Mouse (Mus musculus) forebrain, embryonic 11.5 days (tissue): ENCODE data around the gene Gadd45b. TPM values are rescaled to one million over a fixed set of nuclear protein-coding genes. Genes with fewer than 3 reads are reported as not detected.

Experiments used
- ATAC-seq: fragments of 200-750 bp; cut with Nextera tagmentation; replicated peaks from 2 replicates; pipeline ENCODE4 v1.8.0; 2017; ENCODE audit warnings: moderate TSS enrichment; ENCODE audit not compliant: low FRiP score
- DNase-seq: peaks from one replicate; pipeline ENCODE4 v3.0.0-alpha.2; 2017; ENCODE audit warnings: low spot score
- H3K27ac ChIP-seq: fragments of 300-500 bp; sonication (generic); 2 replicates; pipeline ENCODE4 v1.5.1; 2014; ENCODE audit warnings: low read depth, low read length
- H3K27me3 ChIP-seq: fragments of 300-500 bp; sonication (generic); 2 replicates; pipeline ENCODE4 v1.6.1; 2014; ENCODE audit warnings: mild to moderate bottlenecking, low read length, mixed read lengths; ENCODE audit not compliant: control insufficient read depth, insufficient read depth
- H3K36me3 ChIP-seq: fragments of 300-500 bp; sonication (generic); 2 replicates; pipeline ENCODE4 v1.6.1; 2014; ENCODE audit warnings: mild to moderate bottlenecking, low read length, moderate library complexity, mixed read lengths; ENCODE audit not compliant: control insufficient read depth, insufficient read depth
- H3K4me1 ChIP-seq: fragments of 300-500 bp; sonication (generic); replicated peaks from 2 replicates; pipeline ENCODE4 v1.6.1; 2014; ENCODE audit warnings: low read length, mixed read lengths; ENCODE audit not compliant: control insufficient read depth, insufficient read depth
- H3K4me2 ChIP-seq: fragments of 300-500 bp; sonication (generic); 2 replicates; pipeline ENCODE4 v1.6.1; 2014; ENCODE audit warnings: low read depth, mild to moderate bottlenecking, low read length, moderate library complexity, mixed read lengths; ENCODE audit not compliant: severe bottlenecking
- H3K4me3 ChIP-seq: fragments of 300-500 bp; sonication (generic); 2 replicates; pipeline ENCODE4 v1.5.1; 2014; ENCODE audit warnings: low read depth, low read length
- H3K9ac ChIP-seq: fragments of 300-500 bp; sonication (generic); 2 replicates; pipeline ENCODE4 v1.6.1; 2014; ENCODE audit warnings: low read length
- H3K9me3 ChIP-seq: fragments of 300-500 bp; sonication (generic); 2 replicates; pipeline ENCODE4 v1.6.1; 2016; ENCODE audit warnings: low read length, mixed read lengths; ENCODE audit not compliant: control insufficient read depth
- WGBS: fragments of 180-500 bp; shearing (Covaris S2); extraction: QIAGEN DNeasy Blood & Tissue Kit; methylation state at CpG from one replicate; pipeline ENCODE4 v1.1.7; 2014; 5-methylcytosine and 5-hydroxymethylcytosine counted together
- polyA plus RNA-seq: library from polyadenylated mRNA; unstranded; fragments of >200 nt; fragmentation: Nextera tagmentation; extraction: Ambion mirVana; gene quantifications from 2 replicates; pipeline ENCODE4 v1.2.1, GENCODE M21; 2014

Gadd45b gene
- polyA plus RNA-seq, 1 experiment from 2014 or later, result 10.7 TPM

GRCm38 (mm10) chr10:80954843-80955242, 25.0 kb downstream of the Gadd45b start:
- DNase-seq (no peak), ATAC-seq (no peak)
- no peak overlapping the region for H3K4me2 ChIP-seq
- 88% methylated on average over 6 of the region's 6 CpGs for WGBS
- no peaks in the 10 kb centered on the region for H3K9me3 ChIP-seq
- no peaks in the 10 kb centered on the region for H3K36me3 ChIP-seq
- no peak overlapping the region for H3K9ac ChIP-seq
- no peak overlapping the region for H3K27ac ChIP-seq
- H3K4me1 ChIP-seq, result 0 out of 2 replicates have a peak, but pooled peaks cover 2% of the 10 kb centered on the region
- no peaks in the 10 kb centered on the region for H3K27me3 ChIP-seq
- no peak overlapping the region for H3K4me3 ChIP-seq

DNA sequence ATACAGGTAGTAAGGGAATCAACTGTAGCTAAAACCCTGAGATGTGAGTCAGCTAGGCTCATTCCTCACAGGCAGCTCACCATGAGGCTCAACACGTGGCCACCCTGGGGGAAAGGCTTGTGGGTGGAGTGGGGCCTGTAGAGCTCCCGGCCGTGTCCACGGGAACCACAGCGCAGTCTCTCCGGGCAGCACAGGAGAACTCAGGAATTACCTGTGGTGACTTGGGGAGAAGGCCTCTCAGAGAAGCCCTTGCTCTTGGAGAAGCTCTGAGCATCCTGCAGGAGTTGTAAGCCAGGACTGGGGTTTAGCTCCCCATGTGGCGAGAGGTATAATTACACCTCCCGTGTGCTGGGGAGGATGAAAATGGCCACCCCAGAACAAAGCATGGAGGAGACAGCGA, 25.7 kb downstream of the Gadd45b start:
- WGBS, result 23% methylated on average over 9 of the region's 9 CpGs
- 0 out of 2 replicates have a peak, but pooled peaks cover 2% of the 10 kb centered on the region for H3K4me1 ChIP-seq
- no peaks in the 10 kb centered on the region for H3K9me3 ChIP-seq
- H3K4me2 ChIP-seq, result no peak overlapping the region
- H3K27me3 ChIP-seq, result no peaks in the 10 kb centered on the region
- H3K36me3 ChIP-seq, result no peaks in the 10 kb centered on the region
- no peak overlapping the region for H3K4me3 ChIP-seq
- DNase-seq (peak; percentile 77), ATAC-seq (no peak; the same call in 1 of the 2 replicates)
- H3K9ac ChIP-seq, result peak overlapping the region; percentile 43; the same call in 1 of the 2 replicates
- H3K27ac ChIP-seq, result no peak overlapping the region

DNA sequence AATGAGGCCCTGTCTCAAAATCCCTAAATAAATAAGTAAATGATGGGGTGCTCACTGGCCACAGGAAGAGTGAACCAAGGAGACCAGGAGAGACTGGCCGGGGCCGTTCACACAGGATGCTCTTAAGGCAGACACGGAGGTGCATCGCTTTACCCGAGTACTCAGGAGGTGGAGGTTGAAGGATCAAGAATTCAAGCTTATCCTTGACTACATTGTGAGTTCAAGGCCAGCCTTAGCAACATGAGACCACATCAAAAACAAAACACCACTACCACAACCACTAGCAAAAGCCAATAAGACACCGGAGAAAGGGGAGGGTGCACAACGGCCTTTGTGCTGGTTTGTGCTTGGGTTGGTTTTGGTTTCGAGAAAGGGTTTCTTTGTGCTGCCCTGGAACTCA, 26.5 kb downstream of the Gadd45b start:
- WGBS, result 95% methylated on average over 8 of the region's 8 CpGs
- H3K9me3 ChIP-seq, result no peaks in the 10 kb centered on the region
- H3K36me3 ChIP-seq, result no peaks in the 10 kb centered on the region
- no peak overlapping the region for H3K4me2 ChIP-seq
- H3K27ac ChIP-seq, result no peak overlapping the region
- 0 out of 2 replicates have a peak, but pooled peaks cover 2% of the 10 kb centered on the region for H3K4me1 ChIP-seq
- no peaks in the 10 kb centered on the region for H3K27me3 ChIP-seq
- H3K4me3 ChIP-seq, result no peak overlapping the region
- no peak overlapping the region for H3K9ac ChIP-seq
- DNase-seq (no peak), ATAC-seq (no peak)

DNA sequence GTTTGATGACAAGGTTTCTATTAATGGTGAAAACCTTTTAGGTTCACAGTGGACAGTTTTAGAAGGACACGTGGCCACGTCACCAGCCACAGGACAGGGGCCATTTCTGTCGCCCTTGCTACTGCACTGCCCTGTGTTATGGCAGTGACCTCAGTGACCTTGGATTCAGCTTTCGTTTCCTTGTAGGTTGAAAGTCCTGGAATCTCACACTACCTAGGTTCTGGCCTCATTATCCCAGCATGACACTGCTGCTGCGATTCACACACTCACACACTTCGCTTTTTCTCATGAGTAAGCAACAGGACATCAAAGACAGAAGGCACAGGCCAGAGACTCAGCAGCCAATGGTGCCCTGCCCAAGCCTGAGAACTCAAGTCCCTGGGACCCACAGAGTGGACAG, 27.0 kb downstream of the Gadd45b start:
- Histone ChIP-seq H3K27ac (no peak overlapping the region), H3K4me2 (no peak overlapping the region), H3K4me1 (0 out of 2 replicates have a peak, but pooled peaks cover 2% of the 10 kb centered on the region), H3K9ac (no peak overlapping the region), H3K4me3 (no peak overlapping the region), H3K9me3 (no peaks in the 10 kb centered on the region), H3K27me3 (no peaks in the 10 kb centered on the region), H3K36me3 (no peaks in the 10 kb centered on the region)
- DNase-seq (no peak), ATAC-seq (no peak)
- 85% methylated on average over 6 of the region's 6 CpGs for WGBS

GRCm38 (mm10) chr10:80957791-80958190, 27.9 kb downstream of the Gadd45b start:
- Histone ChIP-seq H3K36me3 (no peaks in the 10 kb centered on the region), H3K9ac (no peak overlapping the region), H3K9me3 (no peaks in the 10 kb centered on the region), H3K27me3 (no peaks in the 10 kb centered on the region), H3K4me1 (0 out of 2 replicates have a peak, but pooled peaks cover 2% of the 10 kb centered on the region), H3K4me2 (no peak overlapping the region), H3K4me3 (no peak overlapping the region), H3K27ac (no peak overlapping the region)
- 77% methylated on average over 4 of the region's 4 CpGs for WGBS
- no peak for ATAC-seq
- DNase-seq, result no peak

GRCm38 (mm10) chr10:80958979-80959637, 29.2 kb downstream of the Gadd45b start:
- H3K27me3 ChIP-seq, result no peaks in the 10 kb centered on the region
- no peak for DNase-seq
- no peaks in the 10 kb centered on the region for H3K36me3 ChIP-seq
- 0 out of 2 replicates have a peak, but pooled peaks cover 2% of the 10 kb centered on the region for H3K4me1 ChIP-seq
- no peak for ATAC-seq
- no peak overlapping the region for H3K27ac ChIP-seq
- H3K4me2 ChIP-seq, result no peak overlapping the region
- H3K9me3 ChIP-seq, result no peaks in the 10 kb centered on the region
- no peak overlapping the region for H3K9ac ChIP-seq
- H3K4me3 ChIP-seq, result no peak overlapping the region
- 92% methylated on average over 5 of the region's 5 CpGs for WGBS

- no peaks in the 10 kb centered on the region for H3K27me3 ChIP-seq
- no peaks in the 10 kb centered on the region for H3K36me3 ChIP-seq
- DNase-seq, result peak; percentile 79
- no peak overlapping the region for H3K4me2 ChIP-seq
- no peak overlapping the region for H3K4me3 ChIP-seq
- H3K27ac ChIP-seq, result no peak overlapping the region
- 0 out of 2 replicates have a peak, but pooled peaks cover under 1% of the 10 kb centered on the region for H3K4me1 ChIP-seq
- no peaks in the 10 kb centered on the region for H3K9me3 ChIP-seq
- H3K9ac ChIP-seq, result no peak overlapping the region
- no peak for ATAC-seq
- 12% methylated on average over 16 of the region's 16 CpGs for WGBS
Observed at GRCm38 (mm10) chr10:80960551-80961508, 31.0 kb downstream of the Gadd45b start.

- Histone ChIP-seq H3K4me2 (no peak overlapping the region), H3K27ac (no peak overlapping the region), H3K9me3 (no peaks in the 10 kb centered on the region), H3K27me3 (no peaks in the 10 kb centered on the region), H3K36me3 (no peaks in the 10 kb centered on the region), H3K4me3 (no peak overlapping the region), H3K4me1 (no peaks in the 10 kb centered on the region), H3K9ac (no peak overlapping the region)
- DNase-seq (no peak), ATAC-seq (no peak)
- WGBS, result 56% methylated on average over 10 of the region's 10 CpGs
Observed at GRCm38 (mm10) chr10:80962051-80962472, 32.2 kb downstream of the Gadd45b start.
